Mouse (Mus musculus) megakaryocyte, embryonic 14.5 days (primary cell): ENCODE measurements at regions not wholly inside any gene's neighbourhood (a gene's known extent, or its start where the extent isn't known, plus 50 kb on each side); places are given as distances from the start of the nearest gene placed in this dataset.

ENCODE experiments used
- FLI1 ChIP-seq: IDR thresholded peaks from 2 replicates; pipeline ENCODE4 v1.6.1; 2012; ENCODE audit warnings: low read length, inconsistent platforms, mixed read lengths
- GATA1 ChIP-seq: IDR thresholded peaks from 3 replicates; pipeline ENCODE4 v1.6.1; 2012; ENCODE audit warnings: mixed read lengths, low read length, inconsistent platforms, borderline replicate concordance

DNA sequence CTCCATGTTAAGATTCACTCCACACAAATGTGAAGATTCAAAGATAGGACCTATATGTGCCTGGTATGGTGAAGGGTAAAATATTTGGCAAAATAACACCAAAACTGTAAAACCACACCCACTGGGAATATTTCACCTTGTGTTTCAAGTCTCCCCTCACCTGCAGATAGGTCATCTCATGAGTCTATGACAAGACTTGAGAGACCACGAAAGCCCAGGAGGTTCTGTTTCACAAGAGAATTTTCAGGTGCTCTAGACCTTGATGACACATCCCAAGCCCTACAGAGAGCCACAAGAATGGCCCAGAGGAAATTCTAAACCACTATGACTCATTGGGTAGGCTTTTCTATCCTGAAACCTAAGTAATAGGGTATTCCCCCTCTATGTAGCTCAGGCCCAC, 1322.4 kb upstream of the A1bg start:
- TF ChIP-seq GATA1, result no peak
- no peak for TF ChIP-seq FLI1
